Mouse (Mus musculus) gonadal fat pad, adult 2 months (tissue): ENCODE data around the gene 2310022A10Rik. TPM values are rescaled to one million over a fixed set of nuclear protein-coding genes. Genes with fewer than 3 reads are reported as not detected.

Experiments used
- DNase-seq: peaks from one replicate; pipeline ENCODE4 v3.0.0-alpha.2; 2012; ENCODE audit warnings: low read depth
- polyA plus RNA-seq: library from polyadenylated mRNA; depleted of rRNA; stranded (reverse); fragments of >200 nt; gene quantifications from 2 replicates; pipeline ENCODE4 v1.2.3, GENCODE M21; 2012

2310022A10Rik gene
- polyA plus RNA-seq, 1 experiment: 17.0 TPM

DNA sequence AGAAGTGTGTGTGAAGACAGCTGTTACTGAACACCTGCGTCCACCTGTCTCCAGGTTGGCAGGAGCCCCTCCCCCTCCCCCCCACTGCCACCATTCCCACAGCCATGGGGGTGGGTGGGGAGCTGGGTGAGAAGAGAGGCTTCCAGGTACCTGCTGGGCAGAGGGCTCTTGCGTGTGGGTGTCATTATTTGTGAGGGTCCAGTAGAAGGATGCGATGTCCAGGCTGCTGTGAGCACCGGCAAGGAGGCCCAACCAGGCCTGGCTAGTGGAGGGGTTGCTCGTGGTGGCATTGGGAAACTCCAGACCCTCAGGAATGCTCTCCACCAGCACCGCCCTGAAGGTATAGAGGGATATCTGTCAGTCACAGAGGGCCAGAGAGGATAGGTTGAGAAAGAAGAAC lies 12.1 kb upstream of the 2310022A10Rik start:
- DNase-seq: no peak

GRCm38 (mm10) chr7:27541431-27541830 lies 11.6 kb upstream of the 2310022A10Rik start:
- DNase-seq: no peak

- no peak for DNase-seq
Measured at GRCm38 (mm10) chr7:27541922-27542321, 11.1 kb upstream of the 2310022A10Rik start.

DNA sequence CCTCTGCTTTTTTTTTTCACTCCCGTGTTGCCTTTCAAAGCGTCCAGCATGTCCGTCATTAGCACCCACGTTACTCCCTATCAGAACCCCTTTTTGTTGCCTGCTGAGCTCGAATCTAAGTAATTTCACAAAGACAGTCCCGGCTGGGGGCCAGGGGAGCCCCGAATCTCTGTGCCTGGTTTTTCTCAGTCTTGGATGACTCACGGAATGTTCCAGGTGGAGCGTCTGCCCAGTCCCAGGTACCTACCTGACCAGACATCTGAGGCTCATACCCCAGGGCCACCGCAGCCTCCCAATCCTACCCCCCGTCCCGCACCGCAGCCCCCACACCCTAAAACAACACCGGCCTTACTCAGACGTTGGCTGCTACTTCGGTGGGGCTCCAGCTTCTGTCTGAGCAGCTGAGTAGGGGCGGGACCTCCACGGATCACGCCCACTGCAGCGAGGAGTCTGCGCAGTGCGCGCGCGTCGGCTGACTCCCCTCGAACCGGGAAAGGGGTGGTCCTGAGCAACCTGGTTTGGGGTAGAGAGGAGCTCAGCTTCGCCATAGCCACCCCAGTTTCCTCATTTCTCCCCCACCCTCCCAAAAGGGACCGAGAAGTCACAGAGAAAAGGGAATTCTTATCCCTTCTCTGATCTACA lies 10.5 kb upstream of the 2310022A10Rik start:
- DNase-seq: no peak

DNA sequence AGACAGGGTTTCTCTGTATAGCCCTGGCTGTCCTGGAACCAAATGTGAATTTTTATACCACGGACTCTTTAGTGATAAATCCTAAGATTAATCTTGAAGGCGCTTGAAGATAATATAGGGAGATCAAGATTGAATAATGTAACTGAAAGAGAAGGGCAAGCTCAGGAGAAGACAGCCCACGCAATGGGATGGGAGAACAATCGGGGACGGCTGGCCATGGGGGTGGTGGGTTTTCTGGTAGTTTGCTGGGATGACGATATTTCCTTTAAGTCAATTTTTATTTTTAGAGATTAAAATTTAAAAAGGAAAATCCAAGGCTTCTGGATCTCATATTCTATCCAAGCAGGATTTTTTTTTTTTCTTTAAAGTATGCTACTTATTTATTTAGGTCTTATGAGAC lies 10.0 kb upstream of the 2310022A10Rik start:
- no peak for DNase-seq

GRCm38 (mm10) chr7:27543851-27544250 lies 9.2 kb upstream of the 2310022A10Rik start:
- no peak for DNase-seq

DNA sequence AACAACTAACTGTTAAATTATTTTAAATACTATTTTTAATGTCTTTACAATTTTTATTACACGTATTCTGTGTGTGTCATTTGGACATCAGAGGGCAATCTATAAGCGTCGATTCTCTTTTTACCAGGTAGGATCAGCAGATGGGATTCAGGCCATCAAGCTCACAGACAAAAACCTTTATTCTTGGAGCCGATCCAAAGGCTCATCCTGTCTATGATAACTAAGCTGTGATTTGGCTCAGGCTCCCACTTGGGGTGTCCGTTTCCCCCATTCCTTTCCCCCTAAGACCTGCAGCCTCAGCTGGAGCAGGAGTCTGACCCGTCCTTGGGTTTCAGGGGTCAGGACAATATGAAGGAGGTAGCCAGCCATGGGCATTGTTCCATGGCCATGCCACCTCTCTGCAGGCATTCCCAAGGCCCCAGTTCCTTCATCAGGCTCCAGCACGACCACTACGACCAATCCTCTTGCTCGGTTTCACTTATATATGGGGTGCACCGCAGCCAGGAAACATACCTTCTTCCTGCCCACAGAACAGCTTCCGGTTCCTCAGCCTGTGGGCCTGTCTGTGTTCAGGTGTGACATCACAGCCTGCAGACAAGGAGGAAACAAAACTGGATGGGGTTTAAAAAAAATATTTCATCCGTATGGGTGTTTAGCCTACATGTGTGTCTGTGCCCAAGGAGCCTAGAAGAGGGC lies 8.2 kb upstream of the 2310022A10Rik start:
- no peak for DNase-seq

GRCm38 (mm10) chr7:27549597-27549996 lies 3.4 kb upstream of the 2310022A10Rik start:
- DNase-seq: no peak

DNA sequence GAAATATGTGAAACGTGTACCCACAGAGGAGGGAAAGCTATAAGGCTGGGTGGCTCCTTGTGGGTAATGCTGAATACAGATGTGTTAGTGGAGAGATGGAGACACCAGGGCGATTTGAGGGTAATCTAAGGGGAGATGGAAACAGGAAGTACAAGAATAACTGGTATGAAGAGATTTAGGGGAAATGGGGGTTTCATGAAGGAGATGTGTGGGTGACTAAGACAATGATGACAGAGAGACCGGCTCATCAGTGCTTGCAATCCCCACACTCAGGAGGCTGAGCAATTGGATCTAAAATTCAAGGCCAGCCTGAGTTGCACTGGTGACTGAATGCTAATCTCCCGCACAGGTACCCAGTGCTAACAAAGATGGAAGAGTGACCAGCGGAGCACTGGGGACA lies 963 bp upstream of the 2310022A10Rik start:
- DNase-seq: no peak

DNA sequence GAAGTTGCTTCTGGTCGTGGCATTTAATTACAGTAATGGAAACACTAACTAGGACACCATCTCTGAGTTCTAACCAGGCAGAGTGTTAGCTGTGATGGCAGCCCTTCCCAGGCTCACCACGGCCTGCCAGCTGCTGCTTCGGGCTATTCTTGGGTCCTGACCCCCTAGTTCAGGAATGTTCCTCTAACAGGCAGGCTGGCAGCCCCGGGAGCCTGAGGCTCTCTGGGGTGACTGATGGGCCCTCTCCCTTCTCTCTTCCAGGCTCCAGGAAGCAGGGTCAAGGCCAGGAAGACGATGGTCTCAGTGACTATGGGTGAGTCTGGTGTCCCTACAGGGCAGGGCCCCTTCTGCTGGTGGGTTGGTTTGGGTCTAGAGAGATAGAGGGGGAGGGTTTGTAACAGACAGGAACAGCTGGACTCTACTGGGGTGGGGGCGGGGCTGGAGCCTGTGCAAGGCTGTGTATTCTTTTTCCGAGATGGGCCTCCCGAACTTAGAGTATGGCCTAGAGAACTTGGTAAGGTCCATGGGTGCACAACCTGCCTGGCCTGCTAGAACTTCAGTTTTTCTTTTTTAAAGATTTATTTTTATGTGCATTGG lies 7.4 kb downstream of the 2310022A10Rik start:
- no peak for DNase-seq

GRCm38 (mm10) chr7:27560978-27561377 lies 7.9 kb downstream of the 2310022A10Rik start:
- no peak for DNase-seq

GRCm38 (mm10) chr7:27569580-27570224 lies 16.7 kb downstream of the 2310022A10Rik start:
- peak; percentile 86 for DNase-seq

- no peak for DNase-seq
Measured at GRCm38 (mm10) chr7:27572133-27572532, 19.1 kb downstream of the 2310022A10Rik start.

DNA sequence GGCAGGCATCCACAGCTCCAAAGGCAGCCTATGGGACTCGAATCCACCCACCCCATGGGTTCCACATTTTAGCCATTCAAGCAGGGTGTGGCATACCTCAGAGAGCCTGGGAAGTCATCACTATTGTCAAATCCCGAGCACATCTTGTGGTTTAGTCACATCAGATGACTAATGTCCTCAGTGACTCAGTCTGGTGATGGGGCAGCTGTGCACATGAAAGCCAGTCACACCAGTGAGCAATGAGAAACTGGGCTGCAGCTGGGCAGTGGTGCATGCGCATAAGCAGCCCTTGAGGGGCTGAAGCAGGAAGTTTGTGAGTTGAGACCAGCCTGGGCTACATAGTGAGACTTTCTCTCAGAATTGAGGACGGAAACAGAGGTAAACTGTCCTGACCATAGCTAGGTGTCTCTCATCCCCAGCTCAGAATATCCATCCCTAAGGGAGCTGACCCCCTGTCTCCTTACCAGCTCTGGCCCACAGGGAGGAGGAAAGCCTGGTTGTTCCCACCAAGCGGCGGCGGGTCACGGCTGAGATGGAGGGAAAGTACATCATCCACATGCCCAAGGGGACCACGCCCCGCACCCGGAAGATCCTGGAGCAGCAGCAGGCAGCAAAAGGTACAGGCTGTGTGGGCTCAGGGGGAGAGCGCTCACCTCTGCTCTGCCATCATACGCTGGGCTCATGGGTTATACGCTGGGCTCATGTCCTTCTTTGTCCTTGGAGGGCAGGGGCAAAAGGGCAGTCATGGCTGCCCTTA lies 21.3 kb downstream of the 2310022A10Rik start:
- DNase-seq: no peak

DNA sequence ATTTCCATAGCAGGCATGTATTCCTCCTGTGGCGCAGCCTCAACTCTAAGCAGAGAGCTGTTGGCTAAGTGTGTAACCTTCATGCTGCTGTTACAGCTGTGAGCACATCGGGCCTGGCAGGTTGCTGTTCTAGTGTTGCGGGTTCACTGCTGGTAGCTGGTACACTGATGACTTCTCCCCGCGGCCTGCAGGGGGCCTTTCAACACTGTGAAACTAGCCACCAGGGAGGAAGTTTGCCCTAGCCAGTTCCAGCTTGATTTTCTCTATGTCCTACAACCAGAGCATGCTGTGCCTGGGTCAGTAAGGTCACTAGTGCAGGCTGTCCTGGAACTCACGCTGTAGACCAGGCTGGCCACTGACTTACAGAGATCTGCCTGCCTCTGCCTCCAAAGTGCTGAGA lies 23.9 kb downstream of the 2310022A10Rik start:
- DNase-seq: no peak

DNA sequence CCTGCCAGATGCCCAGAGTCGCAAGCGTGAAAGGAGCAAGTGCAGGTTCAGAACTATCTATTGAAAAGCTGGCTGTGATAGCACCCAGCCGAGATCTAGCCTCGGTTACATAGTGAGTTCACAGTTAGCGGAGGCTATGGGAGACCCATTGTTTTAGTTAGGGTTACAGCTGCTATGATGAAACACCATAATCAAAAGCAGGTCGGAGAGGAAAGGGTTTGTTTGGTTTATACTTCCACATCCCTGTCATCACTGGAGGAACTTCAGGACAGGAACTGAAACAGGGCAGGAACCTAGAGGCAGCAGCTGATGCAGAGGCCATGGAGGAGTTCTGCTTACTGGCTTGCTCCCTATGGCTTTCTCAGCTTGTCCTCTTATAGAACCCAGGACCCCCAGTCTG lies 24.6 kb downstream of the 2310022A10Rik start:
- DNase-seq: no peak

DNA sequence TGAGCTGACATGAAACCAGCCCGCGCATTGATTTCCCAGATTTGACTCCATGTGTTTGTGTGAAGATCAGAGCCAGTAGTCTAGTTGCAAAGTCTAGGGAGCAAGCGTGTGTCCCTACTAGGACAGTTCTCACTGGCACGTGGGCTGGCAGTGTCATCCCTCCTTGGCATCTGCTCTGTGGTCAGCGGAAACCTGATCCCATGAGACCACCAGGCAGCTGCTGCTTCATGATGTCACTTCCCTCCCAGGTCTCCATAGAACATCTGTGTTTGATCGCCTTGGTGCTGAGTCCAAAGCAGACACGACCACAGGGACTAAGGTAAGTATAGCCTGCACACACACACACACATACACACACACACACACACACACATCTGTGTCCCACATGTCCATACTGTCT lies 25.4 kb downstream of the 2310022A10Rik start:
- no peak for DNase-seq

- no peak for DNase-seq
Measured at GRCm38 (mm10) chr7:27580380-27581174, 27.5 kb downstream of the 2310022A10Rik start.

GRCm38 (mm10) chr7:27586861-27587260 lies 33.8 kb downstream of the 2310022A10Rik start:
- DNase-seq: no peak

DNA sequence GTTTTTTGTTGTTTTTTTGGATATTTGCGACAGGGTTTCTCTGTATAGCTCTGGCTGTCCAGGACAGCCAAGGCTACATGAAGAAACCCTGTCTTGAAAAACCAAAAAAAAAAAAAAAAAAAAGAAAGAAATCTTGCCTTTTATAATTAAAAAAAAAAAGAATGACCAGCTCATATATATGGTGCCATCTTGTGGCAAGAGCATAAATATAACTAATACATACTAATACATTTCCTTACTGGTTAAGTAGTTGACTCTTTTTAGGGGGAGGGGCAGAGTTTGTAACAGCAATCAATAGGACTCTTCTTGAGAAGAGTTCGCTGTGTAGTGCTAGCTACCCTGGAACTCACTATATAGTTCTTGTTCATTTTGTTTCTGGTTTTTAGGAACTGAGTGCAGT lies 34.7 kb downstream of the 2310022A10Rik start:
- no peak for DNase-seq

- DNase-seq: no peak
Measured at GRCm38 (mm10) chr7:27590088-27590487, 37.1 kb downstream of the 2310022A10Rik start.
